Mouse (Mus musculus) limb, embryonic 14.5 days (tissue): ENCODE results near the gene Cntf. TPM values are rescaled to one million over a fixed set of nuclear protein-coding genes. Genes with fewer than 3 reads are reported as not detected.

Experiments used
- ATAC-seq: fragments of 200-750 bp; cut with Nextera tagmentation; 2 replicates; pipeline ENCODE4 v1.8.0; 2017; ENCODE audit warnings: low read depth, moderate number of reproducible peaks, moderate TSS enrichment; ENCODE audit not compliant: low FRiP score
- DNase-seq: peaks from one replicate; pipeline ENCODE4 v3.0.0-alpha.2; 2015; ENCODE audit warnings: low spot score
- H3K27ac ChIP-seq: fragments of 300-500 bp; sonication (generic); replicated peaks from 2 replicates; pipeline ENCODE4 v1.5.1; 2014; ENCODE audit warnings: low read depth, mild to moderate bottlenecking, low read length, moderate library complexity, mixed read lengths
- H3K27me3 ChIP-seq: fragments of 300-500 bp; sonication (generic); 2 replicates; pipeline ENCODE4 v1.6.1; 2014; ENCODE audit warnings: low read length, mixed read lengths; ENCODE audit not compliant: control insufficient read depth, insufficient read depth
- H3K36me3 ChIP-seq: fragments of 300-500 bp; sonication (generic); 2 replicates; pipeline ENCODE4 v1.6.1; 2014; ENCODE audit warnings: mild to moderate bottlenecking, low read length, moderate library complexity, mixed read lengths; ENCODE audit not compliant: control insufficient read depth, insufficient read depth
- H3K4me1 ChIP-seq: fragments of 300-500 bp; sonication (generic); 2 replicates; pipeline ENCODE4 v1.6.1; 2014; ENCODE audit warnings: antibody characterized with exemption, low read length, mixed read lengths; ENCODE audit not compliant: control insufficient read depth, insufficient read depth
- H3K4me2 ChIP-seq: fragments of 300-500 bp; sonication (generic); replicated peaks from 2 replicates; pipeline ENCODE4 v1.6.1; 2014; ENCODE audit warnings: low read depth, mild to moderate bottlenecking, low read length, moderate library complexity; ENCODE audit not compliant: severe bottlenecking
- H3K4me3 ChIP-seq: fragments of 300-500 bp; sonication (generic); replicated peaks from 2 replicates; pipeline ENCODE4 v1.5.1; 2014; ENCODE audit warnings: low read length
- H3K9ac ChIP-seq: fragments of 300-500 bp; sonication (generic); 2 replicates; pipeline ENCODE4 v1.6.1; 2014; ENCODE audit warnings: mild to moderate bottlenecking, low read depth, low read length, moderate library complexity; ENCODE audit not compliant: severe bottlenecking
- H3K9me3 ChIP-seq: fragments of 300-500 bp; sonication (generic); 2 replicates; pipeline ENCODE4 v1.6.1; 2016; ENCODE audit warnings: low read length; ENCODE audit not compliant: control insufficient read depth
- POLR2A ChIP-seq: fragments of 200-500 bp; IDR thresholded peaks from 2 replicates; pipeline ENCODE4 v1.8.0; 2012; ENCODE audit warnings: inconsistent platforms, mild to moderate bottlenecking, moderate library complexity, borderline replicate concordance; ENCODE audit not compliant: insufficient read depth, insufficient read length; ENCODE audit errors: extremely low read depth
- WGBS: fragments of 180-500 bp; shearing (Covaris S2); extraction: QIAGEN DNeasy Blood & Tissue Kit; methylation state at CpG from one replicate; pipeline ENCODE4 v1.1.7; 2014; 5-methylcytosine and 5-hydroxymethylcytosine counted together
- polyA plus RNA-seq, 2 experiments: library from polyadenylated mRNA; depleted of rRNA in 1 of 2; stranded (reverse) in 1 of 2; unstranded in 1 of 2; fragments of >200 nt; fragmentation: Nextera tagmentation in 1 of 2; extraction: Ambion mirVana in 1 of 2; gene quantifications; 2 replicates each; pipeline versions ENCODE4 v1.2.1 to v1.2.3; 2012 to 2014

The Cntf gene
- polyA plus RNA-seq, 2 experiments: 0.22 to 2.6 TPM

- ATAC-seq: no peak
- no peak for DNase-seq
- TF ChIP-seq POLR2A: no peak
- Histone ChIP-seq H3K4me3 (no peak overlapping the region), H3K9me3 (no peaks in the 10 kb centered on the region), H3K27ac (no peak overlapping the region), H3K9ac (no peak overlapping the region), H3K36me3 (no peaks in the 10 kb centered on the region), H3K4me1 (no peaks in the 10 kb centered on the region), H3K27me3 (no peaks in the 10 kb centered on the region), H3K4me2 (no peak overlapping the region)
- WGBS: 77% methylated on average over 1 of the region's 1 CpGs
Observed at GRCm38 (mm10) chr19:12804237-12804636, 38.8 kb upstream of the Cntf start.

- DNase-seq (no peak), ATAC-seq (no peak)
- TF ChIP-seq POLR2A: no peak
- H3K4me1 ChIP-seq: no peaks in the 10 kb centered on the region
- H3K27ac ChIP-seq: no peak overlapping the region
- H3K9ac ChIP-seq: no peak overlapping the region
- H3K4me2 ChIP-seq: no peak overlapping the region
- H3K27me3 ChIP-seq: no peaks in the 10 kb centered on the region
- no peak overlapping the region for H3K4me3 ChIP-seq
- no peaks in the 10 kb centered on the region for H3K9me3 ChIP-seq
- H3K36me3 ChIP-seq: no peaks in the 10 kb centered on the region
- 77% methylated on average over 3 of the region's 3 CpGs for WGBS
Observed at GRCm38 (mm10) chr19:12802830-12803229, 37.4 kb upstream of the Cntf start.

GRCm38 (mm10) chr19:12801046-12801445 is 35.6 kb upstream of the Cntf start:
- H3K36me3 ChIP-seq: no peaks in the 10 kb centered on the region
- no peak overlapping the region for H3K27ac ChIP-seq
- no peak for TF ChIP-seq POLR2A
- 74% methylated on average over 3 of the region's 3 CpGs for WGBS
- no peak overlapping the region for H3K4me2 ChIP-seq
- no peaks in the 10 kb centered on the region for H3K9me3 ChIP-seq
- no peak overlapping the region for H3K9ac ChIP-seq
- no peaks in the 10 kb centered on the region for H3K27me3 ChIP-seq
- no peaks in the 10 kb centered on the region for H3K4me1 ChIP-seq
- DNase-seq: no peak
- ATAC-seq: no peak
- no peak overlapping the region for H3K4me3 ChIP-seq

GRCm38 (mm10) chr19:12800621-12801020 is 35.2 kb upstream of the Cntf start:
- H3K4me2 ChIP-seq: no peak overlapping the region
- no peaks in the 10 kb centered on the region for H3K36me3 ChIP-seq
- 59% methylated on average over 2 of the region's 2 CpGs for WGBS
- no peak overlapping the region for H3K4me3 ChIP-seq
- H3K27ac ChIP-seq: no peak overlapping the region
- no peaks in the 10 kb centered on the region for H3K4me1 ChIP-seq
- ATAC-seq (no peak), DNase-seq (no peak)
- TF ChIP-seq POLR2A: no peak
- no peak overlapping the region for H3K9ac ChIP-seq
- H3K27me3 ChIP-seq: no peaks in the 10 kb centered on the region
- H3K9me3 ChIP-seq: no peaks in the 10 kb centered on the region

GRCm38 (mm10) chr19:12799081-12799480 is 33.6 kb upstream of the Cntf start:
- no peak for ATAC-seq
- Histone ChIP-seq H3K27me3 (no peaks in the 10 kb centered on the region), H3K36me3 (no peaks in the 10 kb centered on the region), H3K4me1 (no peaks in the 10 kb centered on the region), H3K9me3 (no peaks in the 10 kb centered on the region), H3K9ac (no peak overlapping the region), H3K27ac (no peak overlapping the region), H3K4me3 (no peak overlapping the region), H3K4me2 (no peak overlapping the region)
- WGBS: 89% methylated on average over 3 of the region's 3 CpGs
- no peak for DNase-seq
- TF ChIP-seq POLR2A: no peak

GRCm38 (mm10) chr19:12798404-12798803 is 33.0 kb upstream of the Cntf start:
- Histone ChIP-seq H3K4me3 (no peak overlapping the region), H3K4me1 (no peaks in the 10 kb centered on the region), H3K27ac (no peak overlapping the region), H3K36me3 (no peaks in the 10 kb centered on the region), H3K4me2 (no peak overlapping the region), H3K9ac (no peak overlapping the region), H3K27me3 (no peaks in the 10 kb centered on the region), H3K9me3 (no peaks in the 10 kb centered on the region)
- DNase-seq (no peak), ATAC-seq (no peak)
- WGBS: 91% methylated on average over 4 of the region's 4 CpGs
- TF ChIP-seq POLR2A: no peak
